Mouse (Mus musculus): ENCODE measurements at regions not wholly inside any gene's neighbourhood (a gene's known extent, or its start where the extent isn't known, plus 50 kb on each side); places are given as distances from the start of the nearest gene placed in this dataset.
"Not testable (repeated sequence)": the region's sequence is repeated elsewhere in the genome, so short reads cannot be mapped to it uniquely, and the experiment has no call there.

DNA sequence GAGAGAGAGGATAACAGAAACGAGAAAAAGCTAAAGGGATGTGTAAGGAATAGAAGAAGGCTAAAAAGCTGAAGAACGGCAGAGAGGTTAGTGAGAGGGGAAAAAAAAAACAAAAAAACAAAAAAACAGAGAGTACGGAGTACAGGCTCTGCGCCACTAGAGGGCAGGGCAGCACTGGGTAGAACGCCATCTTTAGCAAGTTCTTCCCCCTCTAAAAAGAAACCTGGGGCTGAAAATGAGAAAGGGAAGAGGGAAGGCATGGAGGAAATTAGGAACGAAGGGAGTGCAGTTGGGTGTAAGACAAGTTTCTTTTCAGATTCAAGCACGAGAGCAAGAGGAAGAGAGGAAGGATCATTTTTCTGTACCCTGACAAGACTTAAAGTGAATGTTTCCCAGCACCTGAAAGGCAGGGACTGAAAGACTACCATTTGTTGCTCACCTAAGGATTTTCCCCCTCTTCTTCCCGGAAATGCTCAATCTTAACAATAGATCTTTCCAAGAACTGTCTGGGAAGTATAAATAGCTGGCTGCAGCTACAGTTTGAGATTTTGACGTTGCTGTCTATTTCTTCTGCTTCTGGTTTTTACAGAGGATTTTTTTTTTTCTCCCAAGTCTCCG, 195.6 kb downstream of the Fam198b start:
- peak; percentile 85 for DNase-seq (ENCODE audit: low read depth, low spot score)

GRCm38 (mm10) chr3:80081210-80081609, 196.9 kb downstream of the Fam198b start:
- no peak for DNase-seq (ENCODE audit: low read depth, low spot score)

DNA sequence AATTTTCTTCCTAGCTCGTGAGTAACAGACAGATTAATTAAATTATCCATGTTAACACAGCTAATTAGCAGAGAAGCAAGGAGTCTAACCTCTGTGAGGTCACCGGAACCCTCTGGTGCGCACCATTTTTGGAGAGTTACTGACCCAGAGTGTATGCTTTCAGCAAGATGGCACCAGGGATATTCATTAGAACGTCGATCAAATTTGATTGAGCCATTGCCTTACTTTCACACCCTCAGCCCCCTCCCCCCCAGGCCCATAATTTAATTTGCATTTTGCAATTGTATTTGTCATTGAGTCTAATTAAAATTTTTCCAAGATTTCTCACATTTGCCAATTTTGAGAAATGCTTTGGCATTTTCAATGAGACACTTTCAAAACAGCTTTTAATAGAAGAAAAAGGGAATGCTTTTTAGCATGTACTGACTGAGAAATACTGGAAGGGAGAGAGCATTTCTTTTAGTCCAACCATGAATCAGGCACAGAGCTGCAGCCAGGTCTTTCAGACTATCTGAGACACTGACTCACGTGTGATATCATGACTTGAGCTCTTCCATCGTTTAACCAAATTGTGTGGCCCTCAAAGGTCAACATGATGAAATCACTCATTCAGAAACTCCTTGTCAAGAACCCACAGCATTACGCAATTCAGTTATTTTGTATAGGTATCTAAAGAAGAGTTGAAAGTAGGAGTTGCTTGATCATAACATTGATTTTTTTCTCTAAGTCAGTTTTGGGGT, 198.6 kb downstream of the Fam198b start:
- DNase-seq (ENCODE audit: low read depth, low spot score) = peak; percentile 72

DNA sequence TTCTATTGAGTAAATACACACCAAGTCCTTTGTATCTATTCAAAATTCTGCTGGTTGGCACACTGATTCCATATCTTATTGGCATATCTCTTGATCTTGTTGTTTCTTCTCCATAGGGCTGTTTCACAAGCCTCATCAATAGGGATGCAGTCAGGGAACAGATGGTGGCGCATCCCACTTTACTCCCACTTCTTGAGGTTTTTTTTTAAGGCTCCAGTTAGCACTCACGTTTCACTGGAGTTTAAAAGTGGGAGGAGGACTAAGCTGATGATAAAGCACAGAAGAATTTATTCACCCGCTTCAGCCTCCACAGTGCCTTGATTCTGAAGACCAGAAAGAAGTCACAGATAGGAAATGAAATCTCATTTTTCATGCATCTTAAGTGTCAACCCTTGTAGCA, 199.8 kb downstream of the Fam198b start:
- DNase-seq (ENCODE audit: low read depth, low spot score) = no peak

GRCm38 (mm10) chr3:80099625-80100024, 215.3 kb downstream of the Fam198b start:
- DNase-seq (ENCODE audit: low read depth, low spot score) = no peak

- no peak for DNase-seq (ENCODE audit: low read depth, low spot score)
Measured at GRCm38 (mm10) chr3:80120177-80120736, 235.9 kb downstream of the Fam198b start.

GRCm38 (mm10) chr3:80123666-80124065, 239.3 kb downstream of the Fam198b start:
- no peak for DNase-seq (ENCODE audit: low read depth, low spot score)

DNA sequence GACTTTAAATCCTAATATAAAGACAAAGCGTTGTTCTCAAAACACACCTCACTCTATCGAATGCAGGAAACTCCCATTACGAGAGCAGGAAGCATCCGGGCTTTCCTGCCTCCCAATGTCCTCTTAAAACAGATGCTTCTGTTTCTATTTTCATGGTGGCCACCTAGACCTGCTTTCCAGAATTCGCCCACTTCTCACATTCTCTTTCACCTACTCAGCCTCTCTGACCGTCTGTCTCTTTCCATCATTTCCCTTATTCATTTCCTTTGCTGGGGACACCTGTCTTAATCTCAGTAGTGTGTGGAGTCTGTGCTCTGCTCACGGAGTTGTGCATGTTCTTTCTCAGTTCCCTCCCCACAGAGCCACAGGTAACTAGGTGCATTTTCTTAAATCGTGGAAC, 240.3 kb downstream of the Fam198b start:
- no peak for DNase-seq (ENCODE audit: low read depth, low spot score)

- DNase-seq (ENCODE audit: low read depth, low spot score) = no peak
Measured at GRCm38 (mm10) chr3:80141697-80142096, 257.4 kb downstream of the Fam198b start.

DNA sequence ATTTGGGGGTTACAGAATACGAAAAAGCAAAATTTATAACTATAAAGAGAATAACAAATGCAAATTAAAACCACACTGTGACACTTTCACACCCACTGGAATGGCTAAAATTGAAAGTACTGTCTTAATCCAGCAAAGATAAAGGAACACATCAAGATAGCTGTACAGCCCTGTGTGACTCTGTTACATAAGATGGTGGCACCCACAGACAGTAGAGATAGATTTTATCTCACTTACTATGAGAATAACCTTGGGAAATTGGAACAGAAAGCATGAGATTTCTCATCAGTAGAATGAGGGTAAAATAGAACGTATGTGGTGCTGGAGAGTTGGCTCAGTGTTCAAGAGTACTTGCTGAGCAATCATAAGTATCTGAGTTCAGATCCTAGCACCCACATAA, 276.1 kb downstream of the Fam198b start:
- DNase-seq (ENCODE audit: low read depth, low spot score) = no peak

DNA sequence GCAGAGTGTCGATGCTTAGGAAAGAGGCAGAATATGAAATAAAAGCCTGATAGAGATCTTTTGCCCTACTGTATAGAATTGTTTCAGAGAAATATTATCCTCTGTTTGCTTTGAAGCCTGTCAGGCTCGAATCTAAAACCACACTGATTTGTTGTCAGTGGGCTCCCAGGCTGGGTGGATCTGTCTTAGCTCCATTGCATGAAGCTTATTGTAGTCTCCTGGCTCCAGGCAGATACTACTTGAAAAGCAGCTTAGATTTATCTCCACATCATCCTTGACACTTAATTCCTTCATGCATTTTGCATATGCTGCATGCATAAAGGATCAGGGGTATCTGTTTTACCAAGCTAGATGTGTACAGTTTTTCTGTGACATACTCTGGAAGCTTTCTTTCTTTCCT, 297.4 kb downstream of the Fam198b start:
- no peak for DNase-seq (ENCODE audit: low read depth, low spot score)

DNA sequence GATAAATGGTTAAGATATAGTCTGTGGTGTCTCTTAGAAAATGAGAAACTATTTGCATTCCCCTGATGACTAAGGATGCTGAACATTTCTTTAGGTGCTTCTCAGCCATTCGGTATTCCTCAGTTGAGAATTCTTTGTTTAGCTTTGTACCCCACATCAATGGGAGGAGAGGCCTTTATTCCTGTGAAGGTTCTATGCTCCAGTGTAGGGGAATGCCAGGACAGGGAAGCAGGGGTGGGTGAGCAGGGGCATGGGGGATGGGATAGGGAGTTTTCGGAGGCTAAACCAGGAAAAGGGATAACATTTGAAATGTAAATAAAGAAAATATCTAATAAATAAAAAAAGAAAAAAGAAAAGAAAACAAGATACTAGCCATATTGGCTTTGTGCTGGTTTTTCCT, 297.8 kb downstream of the Fam198b start:
- DNase-seq (ENCODE audit: low read depth, low spot score) = not testable (repeated sequence)

- DNase-seq (ENCODE audit: low read depth, low spot score) = no peak
Measured at GRCm38 (mm10) chr3:80187406-80187805, 303.1 kb downstream of the Fam198b start.

- DNase-seq (ENCODE audit: low read depth, low spot score) = peak; percentile 45
Measured at GRCm38 (mm10) chr3:80200904-80201303, 316.6 kb downstream of the Fam198b start.

DNA sequence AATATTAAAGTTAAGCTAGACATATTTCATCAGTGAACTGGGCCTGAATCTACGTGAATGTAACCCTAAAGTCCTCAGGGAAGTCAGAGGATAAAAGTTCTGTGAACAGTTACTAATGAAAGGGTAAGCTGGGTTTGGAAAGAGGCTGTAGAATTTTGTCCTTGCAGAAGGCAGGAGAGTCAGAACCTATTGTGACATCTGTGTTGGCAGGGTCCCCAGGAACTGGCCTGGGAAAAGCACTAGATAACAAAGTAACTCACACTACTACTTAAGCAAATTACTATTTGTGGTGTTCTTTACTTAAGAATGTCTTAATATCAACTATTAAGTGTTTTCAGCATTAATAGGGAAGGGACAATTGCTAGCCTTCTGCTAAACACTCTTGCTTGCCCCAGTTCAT, 320.5 kb downstream of the Fam198b start:
- no peak for DNase-seq (ENCODE audit: low read depth, low spot score)

DNA sequence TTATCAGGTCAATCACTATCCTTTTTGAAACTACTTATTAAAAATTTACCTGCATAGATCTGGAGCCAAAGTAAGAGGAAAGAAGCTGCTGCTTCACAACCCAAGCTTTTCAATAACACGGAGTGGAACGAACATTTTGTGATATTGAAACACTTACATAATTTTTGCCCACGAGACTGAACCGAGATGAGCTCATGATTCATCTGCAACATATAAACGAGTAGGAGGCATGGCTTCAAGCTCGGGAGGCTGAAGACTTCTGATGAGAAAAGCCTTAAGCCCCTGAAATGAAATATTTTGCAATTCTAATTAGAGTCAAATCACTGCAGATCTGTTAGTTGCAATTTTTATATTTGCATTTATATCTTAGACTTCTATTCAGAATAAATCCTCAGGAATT, 321.0 kb downstream of the Fam198b start:
- DNase-seq (ENCODE audit: low read depth, low spot score) = no peak

GRCm38 (mm10) chr3:80207022-80207421, 322.7 kb downstream of the Fam198b start:
- DNase-seq (ENCODE audit: low read depth, low spot score) = no peak

DNA sequence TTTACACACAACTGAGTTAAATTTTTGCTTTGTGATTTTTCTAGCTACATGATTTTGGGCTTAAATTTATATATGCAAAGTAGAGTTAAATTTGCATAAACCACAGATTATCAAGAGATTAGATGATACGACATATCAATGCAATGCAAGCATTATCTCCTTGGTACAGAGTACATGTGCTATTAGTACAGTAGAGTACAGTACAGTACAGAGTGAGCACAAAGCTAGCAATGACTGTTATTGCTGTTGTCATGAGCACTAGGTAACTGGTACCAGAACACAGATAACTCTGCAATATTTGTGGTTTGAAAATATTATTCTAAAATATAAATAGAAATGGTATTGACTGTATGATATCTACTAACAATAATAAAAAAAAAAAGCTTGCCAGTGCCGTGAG, 323.7 kb downstream of the Fam198b start:
- no peak for DNase-seq (ENCODE audit: low read depth, low spot score)

DNA sequence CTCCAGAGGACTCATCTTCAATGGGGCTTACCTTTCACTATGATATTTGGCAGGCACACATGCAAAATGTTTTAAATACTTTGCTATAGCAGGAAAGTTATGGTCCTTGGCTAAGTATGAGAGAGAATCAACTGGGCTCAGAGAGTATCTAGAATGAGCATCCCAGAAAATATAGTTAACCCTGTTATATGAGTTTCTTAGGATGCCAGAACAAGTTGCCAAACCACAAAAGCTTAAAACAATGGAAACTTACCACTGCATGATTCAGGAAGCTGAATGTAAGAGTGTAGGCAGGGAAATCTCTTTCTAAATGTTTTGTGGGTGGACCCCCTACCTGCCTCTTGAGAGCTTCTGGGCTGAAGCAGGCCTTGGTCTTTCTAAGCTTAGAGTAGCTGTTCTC, 325.3 kb downstream of the Fam198b start:
- peak; percentile 75 for DNase-seq (ENCODE audit: low read depth, low spot score)

GRCm38 (mm10) chr3:80211323-80212109, 327.2 kb downstream of the Fam198b start:
- DNase-seq (ENCODE audit: low read depth, low spot score) = no peak

GRCm38 (mm10) chr3:80248611-80249010, 364.3 kb downstream of the Fam198b start:
- DNase-seq (ENCODE audit: low read depth, low spot score) = peak; percentile 65

DNA sequence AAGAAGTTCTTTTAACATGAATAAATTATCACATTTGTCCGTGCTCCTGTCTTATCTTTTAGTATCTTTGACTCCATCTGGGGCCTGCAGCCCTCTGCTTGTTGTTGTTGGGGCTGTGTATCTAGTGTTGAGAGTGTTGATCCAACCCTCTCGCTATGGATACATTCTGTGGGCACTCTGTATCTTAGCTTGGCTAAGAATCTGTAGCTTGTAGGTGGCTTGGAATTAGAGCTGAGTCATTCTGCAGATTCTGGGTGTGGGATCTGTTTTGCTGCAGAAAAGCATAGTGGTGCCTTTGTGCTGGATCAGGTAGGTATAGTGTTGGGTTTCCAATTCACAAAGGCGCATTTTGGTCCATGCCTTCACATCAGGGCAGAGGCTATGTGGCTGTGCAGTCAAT, 365.6 kb downstream of the Fam198b start:
- peak; percentile 42 for DNase-seq (ENCODE audit: low read depth, low spot score)

Measured in 3T3-L1 (cell line).